Mouse (Mus musculus) thymus, adult 18-20 months (tissue): Measurements from ENCODE around the gene Nap1l5.

ENCODE experiments used
- DNase-seq, 2 experiments: peaks; one replicate each; pipeline ENCODE4 v3.0.0; 2022; ENCODE audit warnings: mixed read lengths in 2 of 2

Nap1l5 gene

DNA sequence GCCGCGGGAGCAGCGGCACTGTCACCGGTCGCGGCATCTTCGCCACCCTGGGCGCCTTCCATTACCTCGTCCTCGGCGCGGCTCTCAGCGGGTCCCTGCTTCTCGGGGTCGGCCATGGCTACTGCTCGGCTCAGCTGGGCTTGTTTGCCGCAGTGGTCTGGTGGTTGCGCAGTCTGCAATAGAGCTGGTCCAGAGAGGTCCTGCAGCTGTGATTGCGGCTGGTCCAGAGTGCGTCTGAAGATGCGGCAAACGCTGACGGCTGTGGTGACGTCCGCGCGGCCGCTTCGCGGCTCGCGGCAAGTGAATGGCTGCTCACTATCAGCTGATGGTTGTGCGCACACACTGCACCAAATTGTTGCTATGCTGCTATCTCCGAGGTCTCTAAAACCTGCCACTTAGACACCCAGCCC lies at the start of gene Nap1l5:
Gene Nap1l5 (minus strand): TSS at position 225 of the 410 bp plus-strand sequence.
- no peak for DNase-seq

DNA sequence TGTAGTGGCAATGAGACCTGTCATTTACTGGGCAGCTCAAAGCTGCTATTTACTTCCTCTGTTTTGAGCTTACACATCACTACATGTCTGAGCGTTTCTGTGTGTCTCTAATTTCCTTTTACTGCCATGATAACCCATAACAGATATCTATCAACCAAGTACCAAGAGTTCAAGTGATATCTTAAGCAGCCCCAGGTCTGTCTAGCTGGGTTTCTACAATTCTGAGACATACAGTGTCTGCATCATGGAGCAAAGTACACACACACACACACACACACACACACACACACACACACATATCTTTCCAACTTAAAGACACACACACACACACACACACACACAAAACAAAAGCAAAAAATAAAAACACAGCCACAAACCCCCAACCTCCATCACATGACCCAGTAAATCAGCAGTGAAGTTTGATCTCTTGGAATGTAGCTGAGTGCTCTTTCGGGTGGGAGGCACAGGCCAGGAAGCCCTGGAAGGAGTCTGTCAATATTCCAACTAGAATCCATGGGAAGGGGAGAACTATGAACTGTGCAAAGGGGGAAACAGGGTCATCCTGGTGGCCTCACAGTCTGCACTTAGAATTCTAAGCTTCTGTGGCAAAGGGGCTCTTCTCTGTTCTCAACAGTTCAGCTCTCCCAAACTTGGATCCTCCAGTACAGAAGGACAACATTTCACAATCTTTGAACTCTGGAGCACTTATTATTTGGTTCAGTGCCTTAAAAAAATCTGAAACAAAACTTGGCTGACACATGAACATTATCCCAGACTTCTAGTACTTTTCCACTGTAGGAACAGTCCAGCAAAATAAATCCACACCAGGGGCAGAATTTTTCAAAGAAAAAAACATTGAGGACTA lies 44.5 kb upstream of the Nap1l5 start:
- DNase-seq, result no peak

GRCm38 (mm10) chr6:58950410-58950809 lies 43.5 kb upstream of the Nap1l5 start:
- no peak for DNase-seq

- no peak for DNase-seq
These were observed 40.0 kb upstream of the Nap1l5 start for GRCm38 (mm10) chr6:58946840-58947239.

DNA sequence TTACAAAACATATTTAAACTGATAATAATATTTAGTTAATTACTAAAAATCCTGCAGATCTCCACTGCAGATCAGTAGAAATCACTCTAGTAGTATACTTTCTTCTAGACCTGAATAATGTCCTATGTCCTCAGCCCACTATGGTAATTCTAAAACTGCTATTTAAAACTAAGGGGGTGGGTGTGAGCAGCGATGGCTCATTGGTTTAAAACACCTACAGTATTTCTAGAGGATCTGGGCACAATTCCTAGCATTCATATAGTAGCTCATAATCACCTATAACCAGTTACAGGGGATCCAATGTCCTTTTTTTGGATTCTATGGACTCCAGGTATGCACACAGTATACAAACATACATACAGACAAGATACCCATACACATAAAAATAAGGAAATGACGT lies 39.4 kb upstream of the Nap1l5 start:
- DNase-seq, result no peak

GRCm38 (mm10) chr6:58943958-58944357 lies 37.1 kb upstream of the Nap1l5 start:
- no peak for DNase-seq

DNA sequence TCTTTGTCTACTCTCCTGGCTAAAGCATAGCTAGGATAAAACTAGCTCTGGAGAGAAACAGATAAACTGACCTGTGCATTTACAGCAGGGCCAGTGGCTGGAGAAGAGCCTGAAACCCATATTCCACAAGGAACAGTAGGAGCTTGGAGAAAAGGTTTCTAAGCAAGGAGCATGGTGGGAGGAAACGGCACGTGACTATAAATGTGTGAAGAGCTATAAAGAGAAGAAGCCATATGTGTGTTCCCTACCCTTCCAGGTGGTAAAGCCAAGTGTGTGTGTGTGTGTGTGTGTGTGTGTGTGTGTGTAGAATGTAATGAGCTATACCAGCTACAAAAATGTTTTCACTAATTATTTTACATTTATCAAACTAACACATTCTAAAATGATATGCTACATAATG lies 35.4 kb upstream of the Nap1l5 start:
- no peak for DNase-seq

- DNase-seq, result no peak
These were observed 30.9 kb upstream of the Nap1l5 start for GRCm38 (mm10) chr6:58937726-58938125.

GRCm38 (mm10) chr6:58934144-58934543 lies 27.3 kb upstream of the Nap1l5 start:
- DNase-seq, result no peak

DNA sequence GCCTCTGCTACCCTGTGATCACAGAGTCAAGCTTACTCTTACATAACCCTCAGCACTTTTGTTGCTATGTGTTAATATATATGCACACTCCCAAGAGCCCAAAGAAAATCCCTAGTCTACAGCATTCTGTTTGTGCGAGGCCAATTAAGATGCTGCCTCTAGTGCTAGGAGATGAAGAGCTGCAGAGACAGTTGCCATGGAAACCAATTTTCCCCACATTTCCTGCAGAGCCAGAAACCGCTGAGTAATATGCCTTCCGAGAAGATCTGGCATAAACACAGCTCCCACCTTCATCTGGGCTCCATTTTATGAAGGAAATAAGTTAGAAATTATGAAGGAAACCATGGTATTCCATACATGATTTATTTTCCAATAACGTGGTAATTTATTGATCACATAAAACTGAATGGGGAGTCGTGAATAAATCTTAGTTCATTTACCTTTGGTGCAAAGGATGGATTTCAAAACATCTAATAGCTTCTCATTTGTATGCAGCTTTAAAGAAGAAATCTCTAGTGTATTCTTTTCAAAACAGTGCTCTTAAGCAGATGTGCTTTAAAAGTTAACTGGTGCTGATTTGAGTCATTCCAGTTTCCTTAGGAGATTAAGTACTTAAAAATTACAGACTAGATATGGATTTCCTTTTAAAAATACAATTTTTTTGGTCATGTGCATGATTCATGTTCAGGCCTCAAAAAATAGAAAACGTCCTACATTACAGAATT lies 26.5 kb upstream of the Nap1l5 start:
- DNase-seq, result no peak

GRCm38 (mm10) chr6:58932515-58933188 lies 25.8 kb upstream of the Nap1l5 start:
- no peak for DNase-seq

DNA sequence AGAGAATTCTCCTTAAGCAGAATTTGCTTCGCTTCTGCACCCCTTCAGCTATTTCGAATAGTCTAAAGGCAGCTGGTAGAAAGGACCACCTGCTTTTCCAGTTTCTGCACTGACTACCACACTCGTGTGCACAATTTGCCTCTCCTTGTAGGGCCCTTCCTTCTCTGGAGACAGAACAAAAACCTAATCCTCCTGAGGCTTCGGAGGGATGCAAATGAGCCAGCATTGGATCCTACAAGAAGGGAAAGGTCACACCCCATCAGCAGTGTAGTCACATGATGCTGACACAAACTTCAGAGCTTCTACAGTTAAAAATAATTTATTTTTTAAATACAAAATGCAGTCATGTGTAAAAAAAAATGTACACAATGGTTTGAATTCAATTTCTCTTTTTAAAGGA lies 24.3 kb upstream of the Nap1l5 start:
- DNase-seq, result no peak

GRCm38 (mm10) chr6:58929911-58930431 lies 23.1 kb upstream of the Nap1l5 start:
- no peak for DNase-seq

DNA sequence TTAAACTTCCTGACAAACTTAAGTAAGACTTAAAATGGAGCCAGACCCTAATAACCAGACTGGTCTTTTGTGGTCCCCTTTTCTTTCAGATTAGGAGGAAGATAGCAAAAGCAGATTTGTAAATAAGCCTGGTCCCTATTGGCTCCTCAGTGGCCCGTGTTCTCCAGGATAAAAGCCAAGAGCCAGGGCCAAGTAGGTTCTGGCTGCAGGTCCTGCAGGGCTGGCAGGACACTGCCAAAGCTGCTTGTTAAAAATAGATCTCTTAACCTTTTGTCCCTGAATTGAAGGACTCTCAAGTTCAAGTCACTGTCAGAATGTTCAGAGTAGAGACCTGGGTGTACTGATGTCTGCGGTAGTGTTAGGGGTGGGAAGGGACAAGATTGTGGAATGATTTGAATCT lies 21.0 kb upstream of the Nap1l5 start:
- no peak for DNase-seq

DNA sequence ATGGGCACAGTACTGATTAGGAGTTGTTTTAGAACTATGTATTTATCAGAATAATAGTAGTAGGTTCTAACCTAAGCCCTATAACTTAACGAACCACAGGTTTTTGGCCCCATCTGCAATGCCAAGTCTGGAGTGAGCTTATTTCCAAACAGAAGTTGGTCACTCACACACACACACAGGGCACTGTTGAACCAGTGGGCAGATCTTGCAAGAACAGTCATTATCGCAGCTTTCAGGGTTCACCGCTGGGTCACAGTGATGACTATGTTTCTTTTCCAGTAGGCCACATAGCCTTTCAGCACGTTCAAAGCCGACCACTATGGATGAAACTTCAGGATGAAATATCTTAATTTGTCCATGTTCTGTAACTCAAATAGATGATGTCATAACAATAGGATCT lies 15.6 kb upstream of the Nap1l5 start:
- no peak for DNase-seq

- DNase-seq, result no peak
These were observed 14.7 kb upstream of the Nap1l5 start for GRCm38 (mm10) chr6:58921623-58922022.

DNA sequence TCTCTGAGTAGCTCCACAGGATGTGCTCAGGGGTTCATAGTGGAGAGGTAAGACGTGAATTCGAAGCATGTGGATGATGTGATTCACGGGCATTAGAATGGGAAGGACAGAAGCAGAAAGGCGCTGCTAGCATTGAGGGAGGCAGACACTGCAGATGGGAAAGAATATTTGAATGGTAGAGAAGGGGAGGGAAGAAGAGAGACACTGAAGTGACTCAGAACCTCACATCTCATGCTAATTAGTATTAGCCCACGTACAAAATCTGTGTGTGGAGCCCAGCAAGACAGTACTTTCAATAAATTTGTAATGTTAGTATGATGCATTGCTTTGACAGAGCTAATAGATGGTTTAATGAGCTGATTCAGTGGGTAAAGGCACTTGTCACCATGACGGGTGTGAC lies 13.9 kb upstream of the Nap1l5 start:
- DNase-seq, result no peak

GRCm38 (mm10) chr6:58916498-58916897 lies 9.6 kb upstream of the Nap1l5 start:
- no peak for DNase-seq

- no peak for DNase-seq
These were observed 7.1 kb upstream of the Nap1l5 start for GRCm38 (mm10) chr6:58913971-58914370.

DNA sequence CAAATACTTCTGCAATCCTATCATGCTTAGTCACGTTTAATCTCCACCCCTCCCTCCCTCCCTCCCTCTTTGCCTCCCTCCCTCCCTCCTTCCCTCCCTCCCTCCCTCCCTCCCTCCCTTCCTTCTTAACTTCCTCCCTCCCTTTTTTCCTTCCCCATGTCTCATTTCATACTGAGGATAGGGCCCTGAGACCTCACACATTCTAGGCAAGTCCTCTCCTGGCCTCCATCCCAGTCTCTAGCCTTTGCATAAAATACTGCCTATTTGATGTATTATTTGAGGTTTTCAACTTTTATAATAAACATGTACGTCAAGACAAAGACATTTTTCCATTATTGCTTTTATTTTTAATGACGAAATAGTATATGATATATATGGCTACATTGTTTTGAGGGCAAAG lies 6.7 kb upstream of the Nap1l5 start:
- no peak for DNase-seq

GRCm38 (mm10) chr6:58912842-58913241 lies 6.0 kb upstream of the Nap1l5 start:
- DNase-seq, result no peak

DNA sequence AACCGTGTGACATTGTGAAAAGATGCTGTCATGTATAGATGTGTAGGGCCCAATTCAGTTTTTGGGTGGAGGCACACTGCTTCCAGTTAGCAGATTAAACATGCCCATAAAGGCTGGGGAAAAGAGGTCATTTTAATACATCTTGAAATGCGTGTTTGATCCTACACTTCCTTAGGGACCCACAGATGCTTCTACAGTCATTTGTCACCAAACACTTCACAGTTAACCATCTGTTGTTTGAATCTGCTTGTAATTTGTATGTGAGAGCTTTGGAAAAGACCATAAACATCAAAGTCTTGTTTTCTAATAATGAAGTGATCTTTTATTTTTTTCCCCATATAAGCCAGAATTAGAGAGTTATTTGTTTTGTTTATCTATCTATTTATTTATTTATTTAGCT lies 915 bp upstream of the Nap1l5 start:
- no peak for DNase-seq

GRCm38 (mm10) chr6:58907336-58907735 lies 460 bp upstream of the Nap1l5 start:
- no peak for DNase-seq
